Mouse (Mus musculus): ENCODE data around the gene Mmd.

The Mmd gene

DNA sequence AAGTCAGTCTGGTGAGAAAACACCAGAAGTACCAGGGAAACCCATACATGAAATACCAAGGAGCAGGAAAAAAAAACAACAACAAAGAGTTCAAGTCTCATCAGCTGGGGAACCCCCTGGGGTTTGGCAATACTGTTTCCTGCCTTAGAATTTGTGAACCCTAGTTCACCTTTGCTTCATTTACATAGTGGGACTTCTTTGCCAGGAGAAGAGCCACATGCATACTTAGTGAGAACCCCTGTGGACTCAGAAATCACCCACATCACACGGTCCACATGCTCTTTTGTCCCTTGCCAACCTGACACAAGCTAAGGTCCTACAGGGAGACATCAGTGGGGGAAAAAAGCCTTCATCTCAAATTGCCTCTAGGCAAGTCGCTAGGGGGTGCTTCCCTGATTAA lies 10.6 kb upstream of the Mmd start:
- H3K36me3 ChIP-seq (ENCODE audit: control insufficient read depth, insufficient read depth, low read length, poor library complexity, severe bottlenecking), result no peaks in the 10 kb centered on the region
- DNase-seq (ENCODE audit: low read depth, low spot score), result no peak
- H3K27me3 ChIP-seq (ENCODE audit: control insufficient read depth, insufficient read depth, low read length, poor library complexity, severe bottlenecking), result no peaks in the 10 kb centered on the region

DNA sequence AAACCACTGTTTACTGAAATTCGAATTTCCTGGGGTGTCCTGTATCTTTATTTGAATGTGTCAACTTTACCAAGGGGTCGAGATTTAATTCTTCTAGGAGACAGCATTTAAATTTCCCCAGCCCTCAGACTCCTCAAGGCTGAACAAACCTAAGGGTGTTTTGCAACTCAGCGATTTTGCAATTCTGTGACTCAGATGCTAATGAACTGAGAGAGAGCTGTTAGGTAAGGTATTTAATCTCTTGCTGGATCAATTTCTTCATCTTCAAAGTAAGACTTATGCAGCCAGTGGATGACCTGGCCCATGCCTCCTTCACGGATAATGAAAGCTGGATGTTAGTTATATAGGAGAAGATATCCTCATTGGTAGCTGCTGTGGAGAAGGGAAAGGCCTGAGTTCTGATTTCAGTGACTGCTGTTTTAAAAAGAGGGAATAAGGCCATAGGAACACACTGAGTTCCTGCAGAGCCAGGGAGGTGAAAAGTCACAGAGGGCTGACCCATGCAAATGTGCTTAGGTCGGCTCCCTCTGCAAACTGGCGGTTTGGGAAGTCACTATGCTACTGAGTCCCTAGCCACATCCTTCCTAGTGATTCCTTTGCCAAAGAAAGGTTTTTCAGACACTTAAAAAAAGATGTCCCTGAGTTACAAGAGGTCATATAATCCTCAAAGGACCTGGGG lies 8.5 kb upstream of the Mmd start:
- H3K36me3 ChIP-seq (ENCODE audit: control insufficient read depth, insufficient read depth, low read length, poor library complexity, severe bottlenecking), result no peaks in the 10 kb centered on the region
- H3K27me3 ChIP-seq (ENCODE audit: control insufficient read depth, insufficient read depth, low read length, poor library complexity, severe bottlenecking), result no peaks in the 10 kb centered on the region
- no peak for DNase-seq (ENCODE audit: low read depth, low spot score)

DNA sequence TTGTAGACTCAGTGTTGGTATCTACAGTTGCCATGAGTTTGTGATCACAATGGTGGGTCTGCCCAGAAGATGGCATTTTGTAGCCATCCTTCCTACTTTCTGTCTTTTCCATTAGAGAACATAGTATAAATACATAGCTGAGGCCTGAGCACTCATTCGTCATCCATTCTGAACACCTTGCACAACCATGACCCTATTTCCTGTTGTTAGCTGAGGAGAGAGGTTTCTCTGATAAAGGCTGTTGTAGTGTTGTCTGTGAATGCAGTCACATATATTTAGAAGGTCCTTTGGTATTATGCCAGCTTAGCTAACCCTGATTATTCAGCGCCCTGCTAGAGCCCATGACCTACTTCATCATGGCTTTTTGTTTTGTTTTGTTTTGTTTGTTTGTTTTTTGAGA lies 7.4 kb upstream of the Mmd start:
- H3K36me3 ChIP-seq (ENCODE audit: control insufficient read depth, insufficient read depth, low read length, poor library complexity, severe bottlenecking), result no peaks in the 10 kb centered on the region
- DNase-seq (ENCODE audit: low read depth, low spot score), result no peak

DNA sequence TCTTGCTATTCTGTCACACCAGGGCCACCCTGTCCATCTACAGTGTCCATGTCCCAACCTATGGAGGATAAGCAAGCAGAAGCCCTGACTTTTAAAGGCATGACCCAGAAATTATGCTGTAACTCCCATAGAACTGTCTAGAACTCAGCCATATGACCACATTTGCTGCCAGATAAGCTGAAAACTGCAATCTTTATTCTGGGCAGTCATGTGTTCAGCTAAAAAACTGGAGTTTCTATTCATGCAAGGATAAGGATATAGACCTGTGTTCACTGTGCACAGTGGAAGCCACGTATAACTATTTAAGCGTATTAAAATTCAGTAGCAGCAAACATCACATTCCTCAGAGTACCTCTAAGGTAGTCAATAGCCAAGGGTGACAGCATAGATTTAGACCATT lies 6.0 kb upstream of the Mmd start:
- Histone ChIP-seq H3K27me3 (ENCODE audit: control insufficient read depth, insufficient read depth, low read length, poor library complexity, severe bottlenecking) (no peaks in the 10 kb centered on the region), H3K36me3 (ENCODE audit: control insufficient read depth, insufficient read depth, low read length, poor library complexity, severe bottlenecking) (no peaks in the 10 kb centered on the region)
- no peak for DNase-seq (ENCODE audit: low read depth, low spot score)

More for the DNA sequence above, 7.4 kb upstream of the Mmd start:
- H3K27me3 ChIP-seq (ENCODE audit: control insufficient read depth, insufficient read depth, low read length, poor library complexity, severe bottlenecking), result no peaks in the 10 kb centered on the region

DNA sequence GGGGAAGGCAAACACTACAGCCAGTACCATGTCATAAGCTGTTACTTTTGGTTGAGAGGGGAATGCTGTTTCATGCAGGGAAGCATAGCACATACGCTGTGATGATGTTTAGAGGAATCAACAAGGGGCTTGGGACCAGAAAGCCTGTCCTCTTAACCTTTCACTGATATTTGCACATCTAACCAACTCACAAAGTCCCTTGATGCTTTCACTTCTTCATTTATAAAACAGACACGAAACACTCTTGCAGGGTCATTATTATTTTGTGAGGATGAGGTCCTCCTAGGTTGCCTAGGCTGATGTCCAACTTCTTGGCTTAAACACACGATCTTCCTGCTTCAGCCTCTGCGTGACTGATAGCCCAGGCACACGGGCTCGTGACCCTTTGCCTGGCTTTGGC lies 3.6 kb upstream of the Mmd start:
- peak; percentile 48 for DNase-seq (ENCODE audit: low read depth, low spot score)
- no peaks in the 10 kb centered on the region for H3K36me3 ChIP-seq (ENCODE audit: control insufficient read depth, insufficient read depth, low read length, poor library complexity, severe bottlenecking)

DNA sequence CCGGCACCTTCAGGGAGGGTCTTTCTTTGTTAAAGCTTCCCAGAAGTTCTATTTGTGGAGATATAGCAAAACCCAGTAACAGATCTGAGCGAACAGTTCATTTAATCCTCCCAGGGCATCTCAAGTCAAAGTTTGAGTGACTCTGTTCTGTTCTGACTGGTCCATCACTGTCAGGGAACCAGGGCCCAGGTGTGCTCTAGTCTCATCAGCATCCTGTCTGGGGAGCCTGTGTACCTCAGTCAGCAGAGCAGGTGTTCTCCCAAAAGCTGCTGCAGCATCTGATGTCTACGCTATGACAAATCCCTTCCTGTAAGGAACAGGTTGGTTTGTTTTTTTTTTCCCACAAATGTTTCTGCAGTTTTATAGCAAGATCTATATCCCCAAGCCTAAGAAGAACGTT lies 2.6 kb upstream of the Mmd start:
- DNase-seq (ENCODE audit: low read depth, low spot score), result no peak
- Histone ChIP-seq H3K27me3 (ENCODE audit: control insufficient read depth, insufficient read depth, low read length, poor library complexity, severe bottlenecking) (no peaks in the 10 kb centered on the region), H3K36me3 (ENCODE audit: control insufficient read depth, insufficient read depth, low read length, poor library complexity, severe bottlenecking) (no peaks in the 10 kb centered on the region)

More for the DNA sequence above, 3.6 kb upstream of the Mmd start:
- no peaks in the 10 kb centered on the region for H3K27me3 ChIP-seq (ENCODE audit: control insufficient read depth, insufficient read depth, low read length, poor library complexity, severe bottlenecking)

DNA sequence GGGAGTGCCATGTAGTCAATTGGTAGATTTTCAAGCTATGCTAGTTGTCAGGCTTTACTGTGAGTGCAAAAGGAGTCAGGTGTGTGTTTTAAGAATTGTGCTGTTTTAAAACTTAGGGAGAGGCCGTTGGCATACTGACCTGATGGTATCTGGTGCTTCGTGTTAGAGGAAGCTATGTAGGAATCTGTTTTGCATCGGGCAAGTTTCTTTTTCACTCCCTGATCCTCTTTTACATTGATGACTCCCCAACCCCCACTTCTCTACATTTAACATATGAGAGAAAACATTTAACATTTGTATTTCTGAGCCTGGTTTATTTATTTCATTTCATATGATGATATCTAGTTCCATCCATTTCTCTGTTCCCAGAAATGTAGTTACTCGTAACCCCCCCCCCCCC lies 1.5 kb upstream of the Mmd start:
- Histone ChIP-seq H3K27me3 (ENCODE audit: control insufficient read depth, insufficient read depth, low read length, poor library complexity, severe bottlenecking) (no peaks in the 10 kb centered on the region), H3K36me3 (ENCODE audit: control insufficient read depth, insufficient read depth, low read length, poor library complexity, severe bottlenecking) (no peaks in the 10 kb centered on the region)

DNA sequence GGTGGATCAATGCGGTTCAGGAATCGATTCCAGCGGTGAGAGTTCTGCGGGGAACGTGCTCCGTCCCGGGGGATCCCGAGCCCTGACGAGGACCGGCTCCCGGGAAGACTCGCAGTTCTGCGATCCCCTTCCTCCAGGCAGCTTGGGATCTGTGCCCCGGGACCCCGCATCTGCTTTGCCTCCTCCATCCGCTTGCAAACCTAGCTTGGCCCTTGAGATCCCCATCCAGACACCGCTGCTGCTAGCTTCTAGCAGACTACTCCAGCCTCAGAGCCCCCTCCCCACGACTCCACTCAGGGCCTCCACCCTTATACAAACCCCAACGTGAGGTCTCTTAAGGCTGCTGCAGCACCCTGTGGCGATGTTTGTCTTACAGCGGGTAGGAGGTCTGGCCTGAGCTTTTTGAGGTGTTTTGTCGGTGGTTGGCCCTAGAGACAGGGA lies 465 bp downstream of the Mmd start:
- Histone ChIP-seq H3K27me3 (ENCODE audit: control insufficient read depth, insufficient read depth, low read length, poor library complexity, severe bottlenecking) (no peaks in the 10 kb centered on the region), H3K36me3 (ENCODE audit: control insufficient read depth, insufficient read depth, low read length, poor library complexity, severe bottlenecking) (no peaks in the 10 kb centered on the region; the same call in 1 of the 2 replicates)
- DNase-seq (ENCODE audit: low read depth, low spot score), result no peak

More for the DNA sequence above, 1.5 kb upstream of the Mmd start:
- DNase-seq (ENCODE audit: low read depth, low spot score), result no peak

DNA sequence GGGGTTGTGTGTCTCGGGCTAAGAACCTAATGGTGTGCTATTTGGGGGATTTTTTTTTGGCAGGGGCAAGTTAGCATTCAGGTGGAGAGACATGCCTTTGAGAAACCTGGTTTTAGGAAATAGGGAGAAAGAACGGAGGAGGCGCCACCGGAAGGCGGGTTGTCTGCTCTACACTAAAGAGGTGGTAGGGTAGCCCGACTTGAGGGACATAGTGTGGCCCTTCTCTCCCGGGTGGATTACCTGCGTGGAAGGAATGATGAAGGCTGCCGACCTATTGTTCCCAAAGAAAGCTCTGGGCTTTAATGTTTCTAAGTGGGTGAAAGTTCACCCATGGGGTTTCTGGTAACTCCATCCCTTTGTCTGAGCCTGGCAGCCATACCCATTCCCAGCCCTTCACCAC lies 933 bp downstream of the Mmd start:
- H3K27me3 ChIP-seq (ENCODE audit: control insufficient read depth, insufficient read depth, low read length, poor library complexity, severe bottlenecking), result no peaks in the 10 kb centered on the region
- no peaks in the 10 kb centered on the region; the same call in 1 of the 2 replicates for H3K36me3 ChIP-seq (ENCODE audit: control insufficient read depth, insufficient read depth, low read length, poor library complexity, severe bottlenecking)
- DNase-seq (ENCODE audit: low read depth, low spot score), result no peak

DNA sequence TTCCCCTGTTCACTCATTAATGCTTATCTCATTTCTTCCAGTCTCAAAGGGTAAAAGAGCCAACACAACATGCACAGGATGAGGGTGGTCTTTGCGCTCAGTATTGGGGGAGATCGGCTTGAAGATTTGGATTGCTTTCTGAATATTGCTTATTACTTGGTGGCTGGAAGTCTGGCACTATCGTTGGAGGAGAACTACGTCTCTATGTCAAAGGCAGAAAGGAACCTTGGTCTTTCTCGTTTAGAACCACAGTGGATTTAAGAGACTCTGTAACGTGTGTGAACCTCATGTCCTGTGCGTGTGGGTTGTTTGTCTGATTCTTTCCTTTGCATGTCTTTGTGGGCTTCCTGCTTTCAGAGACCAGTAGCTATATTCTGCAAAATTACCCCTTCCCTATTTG lies 1.5 kb downstream of the Mmd start:
- no peaks in the 10 kb centered on the region; the same call in 1 of the 2 replicates for H3K36me3 ChIP-seq (ENCODE audit: control insufficient read depth, insufficient read depth, low read length, poor library complexity, severe bottlenecking)
- DNase-seq (ENCODE audit: low read depth, low spot score), result no peak
- no peaks in the 10 kb centered on the region for H3K27me3 ChIP-seq (ENCODE audit: control insufficient read depth, insufficient read depth, low read length, poor library complexity, severe bottlenecking)

DNA sequence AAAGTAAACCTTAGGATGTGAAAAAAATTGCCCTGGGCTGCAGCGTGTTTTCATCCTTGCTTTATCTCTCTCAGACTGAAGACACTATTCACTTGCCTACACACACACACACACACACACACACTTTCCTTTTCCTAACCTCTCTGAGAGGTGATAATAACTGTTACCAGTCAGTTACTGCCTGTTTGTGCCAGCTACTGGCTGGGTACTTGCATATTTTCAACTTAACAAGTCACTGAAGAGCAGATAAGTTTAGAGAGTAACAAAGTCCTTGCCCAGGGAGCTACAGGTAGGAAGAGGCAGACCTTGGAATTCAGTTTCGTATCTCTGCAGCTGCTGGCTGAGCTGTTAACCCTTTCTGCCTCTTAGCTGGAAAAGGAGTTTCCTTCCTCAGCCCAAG lies 2.7 kb downstream of the Mmd start:
- Histone ChIP-seq H3K27me3 (ENCODE audit: control insufficient read depth, insufficient read depth, low read length, poor library complexity, severe bottlenecking) (no peaks in the 10 kb centered on the region), H3K36me3 (ENCODE audit: control insufficient read depth, insufficient read depth, low read length, poor library complexity, severe bottlenecking) (no peaks in the 10 kb centered on the region; the same call in 1 of the 2 replicates)
- DNase-seq (ENCODE audit: low read depth, low spot score), result no peak

DNA sequence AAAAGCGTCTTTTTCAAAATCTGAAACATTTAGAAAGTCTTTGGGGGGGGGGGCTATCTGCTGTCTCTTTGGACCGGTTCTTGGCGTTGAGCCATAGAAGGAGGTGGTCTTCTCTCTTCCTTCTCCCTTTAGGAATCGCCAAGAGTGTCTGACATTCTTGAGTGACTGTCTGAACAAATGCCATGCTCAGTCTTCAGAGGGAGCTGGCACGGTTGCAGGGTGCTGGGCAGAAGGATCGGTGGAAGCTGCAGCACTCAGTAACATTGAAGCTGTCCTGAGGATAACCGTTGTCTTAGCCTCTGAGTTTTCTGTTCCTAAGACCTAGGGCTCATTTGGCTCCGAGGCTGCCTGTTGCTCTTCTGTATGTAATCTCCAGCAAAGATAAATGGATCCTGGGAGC lies 3.1 kb downstream of the Mmd start:
- Histone ChIP-seq H3K36me3 (ENCODE audit: control insufficient read depth, insufficient read depth, low read length, poor library complexity, severe bottlenecking) (no peaks in the 10 kb centered on the region; the same call in 1 of the 2 replicates), H3K27me3 (ENCODE audit: control insufficient read depth, insufficient read depth, low read length, poor library complexity, severe bottlenecking) (no peaks in the 10 kb centered on the region)
- no peak for DNase-seq (ENCODE audit: low read depth, low spot score)

DNA sequence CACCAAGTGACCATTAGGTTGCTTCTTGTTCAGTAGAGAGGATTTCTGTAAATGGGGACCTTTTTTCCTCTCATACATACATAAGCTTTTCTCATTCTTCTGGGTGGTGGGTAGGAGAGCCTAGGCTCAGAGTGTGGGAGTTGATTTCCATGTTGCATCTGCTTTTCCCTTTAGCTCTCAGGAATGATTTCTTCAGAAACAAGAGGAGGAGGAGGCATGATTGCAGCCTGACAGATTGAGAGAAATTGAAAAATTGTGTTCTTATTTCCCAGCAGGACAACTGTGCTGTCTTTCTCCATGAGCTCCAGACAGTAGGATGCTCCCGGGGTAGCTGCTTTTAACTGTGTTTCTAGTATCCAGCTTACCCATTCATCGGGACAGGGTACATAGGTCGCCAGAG lies 5.3 kb downstream of the Mmd start:
- Histone ChIP-seq H3K36me3 (ENCODE audit: control insufficient read depth, insufficient read depth, low read length, poor library complexity, severe bottlenecking) (no peaks in the 10 kb centered on the region; the same call in 1 of the 2 replicates), H3K27me3 (ENCODE audit: control insufficient read depth, insufficient read depth, low read length, poor library complexity, severe bottlenecking) (no peaks in the 10 kb centered on the region)
- no peak for DNase-seq (ENCODE audit: low read depth, low spot score)

DNA sequence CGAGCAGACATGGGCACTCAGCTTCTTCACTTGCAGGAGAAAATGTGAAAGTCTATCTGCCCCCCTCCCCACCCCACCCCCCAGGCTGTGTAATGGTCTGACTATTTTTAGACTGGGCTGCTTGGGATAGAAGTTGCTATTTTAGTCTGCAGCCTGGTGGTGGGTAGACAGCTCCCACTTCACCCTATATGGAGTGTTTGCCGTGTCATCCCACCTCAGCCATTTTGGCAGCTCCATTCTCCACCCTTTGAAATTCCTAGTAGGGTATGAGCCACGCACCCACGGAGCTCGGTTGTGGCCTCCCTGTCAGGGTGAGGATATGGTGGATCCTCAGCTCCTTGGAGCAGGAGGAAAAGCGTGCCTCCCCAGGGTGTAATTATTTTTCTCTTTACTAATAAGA lies 6.4 kb downstream of the Mmd start:
- no peak for DNase-seq (ENCODE audit: low read depth, low spot score)
- H3K36me3 ChIP-seq (ENCODE audit: control insufficient read depth, insufficient read depth, low read length, poor library complexity, severe bottlenecking), result peaks cover 2% of the 10 kb centered on the region
- H3K27me3 ChIP-seq (ENCODE audit: control insufficient read depth, insufficient read depth, low read length, poor library complexity, severe bottlenecking), result no peaks in the 10 kb centered on the region

DNA sequence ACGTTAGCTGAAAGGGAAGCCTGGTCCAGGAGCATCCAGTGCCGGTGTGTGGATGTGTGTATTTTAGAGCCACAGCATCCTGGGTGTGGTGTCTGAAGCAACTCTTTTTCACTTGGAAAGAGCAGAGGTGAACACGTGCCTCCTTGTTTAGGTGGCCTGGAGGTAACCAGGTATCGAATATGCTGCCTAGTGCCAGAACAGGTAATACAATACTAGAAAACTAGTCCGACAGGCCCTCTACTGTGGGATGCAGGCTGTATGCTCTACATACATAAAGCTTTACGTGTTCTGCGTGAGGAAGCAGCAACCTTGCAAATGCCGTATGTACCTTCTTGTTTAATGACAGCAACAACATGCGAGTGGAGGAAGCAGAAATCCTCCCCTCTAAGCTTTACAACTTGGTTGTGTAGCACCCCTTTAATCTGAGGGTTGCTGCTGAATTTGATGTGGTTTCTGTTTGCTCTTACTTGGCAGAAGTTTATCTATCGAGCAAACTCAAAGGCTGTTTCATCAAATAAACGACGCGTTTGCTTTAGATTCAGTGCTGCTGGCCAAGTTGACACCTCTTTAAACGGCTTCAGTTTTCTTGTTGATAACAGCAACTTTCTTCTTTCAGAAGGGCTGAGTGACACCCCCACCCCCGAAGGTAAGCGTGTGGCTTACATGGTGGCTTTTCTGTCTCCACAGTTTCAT lies 7.7 kb downstream of the Mmd start:
- no peak for DNase-seq (ENCODE audit: low read depth, low spot score)
- peaks cover 3% of the 10 kb centered on the region for H3K36me3 ChIP-seq (ENCODE audit: control insufficient read depth, insufficient read depth, low read length, poor library complexity, severe bottlenecking)
- H3K27me3 ChIP-seq (ENCODE audit: control insufficient read depth, insufficient read depth, low read length, poor library complexity, severe bottlenecking), result no peaks in the 10 kb centered on the region
